ENCODE assay signal across 22 mouse cellular contexts in the genomic region with DNA sequence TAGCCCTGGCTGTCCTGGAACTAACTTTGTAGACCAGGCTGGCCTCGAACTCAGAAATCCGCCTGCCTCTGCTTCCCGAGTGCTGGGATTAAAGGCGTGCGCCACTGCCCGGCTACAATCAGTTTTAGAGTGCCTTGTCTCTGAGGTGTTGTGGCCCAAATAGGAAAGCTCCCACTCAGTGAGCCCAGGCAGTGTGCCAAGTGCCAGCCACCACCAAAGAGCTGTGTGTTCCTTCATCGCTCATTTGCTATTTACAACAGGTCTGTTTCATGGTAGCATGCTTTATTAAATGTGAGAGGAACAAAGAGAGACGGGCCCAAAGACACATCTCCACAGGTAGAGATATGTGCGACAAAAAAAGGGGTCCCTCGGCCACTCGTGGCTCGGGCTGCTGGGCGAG. TPM values are rescaled to one million over a fixed set of nuclear protein-coding genes. Genes with fewer than 3 reads are reported as not detected.
"Had no signal": no experiment of that assay in that cellular context is flagged by ENCODE, and none has a peak within 500 bp of the region (broad histone marks: within the 10 kb centered on the region; RNA-seq: fewer than 3 reads in every experiment).

No protein-coding gene starts in this region.

- H3K9ac ChIP-seq: neural tube, embryonic 12.5 days; neural tube, embryonic 13.5 days; neural tube, embryonic 15.5 days; stomach, embryonic 15.5 days had no signal

- H3K9me3 ChIP-seq: neural tube, embryonic 12.5 days; neural tube, embryonic 13.5 days; neural tube, embryonic 15.5 days; stomach, embryonic 15.5 days had no signal

- H3K4me3 ChIP-seq: neural tube, embryonic 12.5 days; neural tube, embryonic 13.5 days; neural tube, embryonic 15.5 days; stomach, embryonic 15.5 days had no signal

- H3K36me3 ChIP-seq: neural tube, embryonic 12.5 days; neural tube, embryonic 13.5 days; neural tube, embryonic 15.5 days; stomach, embryonic 15.5 days had no signal

- H3K27ac ChIP-seq: neural tube, embryonic 12.5 days; neural tube, embryonic 13.5 days; neural tube, embryonic 15.5 days; stomach, embryonic 15.5 days; stomach, postnatal 0 days had no signal

- H3K4me1 ChIP-seq: neural tube, embryonic 12.5 days had no signal

- H3K4me2 ChIP-seq: neural tube, embryonic 12.5 days; neural tube, embryonic 13.5 days; neural tube, embryonic 15.5 days; stomach, embryonic 15.5 days had no signal

- DNase-seq: retina, postnatal 1 day; right cerebral cortex, adult 18-20 months; right cerebral cortex, postnatal 14 days; right cerebral cortex, postnatal 25 days; right cerebral cortex, postnatal 4 days; spleen, adult 18-20 months; thymus, adult 18-20 months; thymus, adult 2 months; thymus, postnatal 14 days; thymus, postnatal 25 days; thymus, postnatal 36 days; thymus, postnatal 4 days had no signal

RNA-seq across cellular contexts. Expression of gene BC107364, which starts 30.3 kb away (rescaled TPM):
- total RNA-seq: neutrophil, adult 5-6 weeks had no signal
- polyA plus RNA-seq: neural tube, embryonic 12.5 days; neural tube, embryonic 13.5 days; neural tube, embryonic 14.5 days; neural tube, embryonic 15.5 days; small intestine, adult 2 months; spleen, adult 2 months; stomach, embryonic 14.5 days had no signal

RNA-seq across cellular contexts. Expression of gene Hfe2, which starts 42.5 kb away (rescaled TPM):
- total RNA-seq: neutrophil, adult 5-6 weeks had no signal
- polyA plus RNA-seq: small intestine, adult 2 months had no signal
